Mouse (Mus musculus): ENCODE data around the gene Gprc5a. TPM values are rescaled to one million over a fixed set of nuclear protein-coding genes. Genes with fewer than 3 reads are reported as not detected.
A peak's percentile ranks its signal among the peaks of the same experiment; 100 is the strongest.

Gprc5a gene
- polyA plus RNA-seq, 1 experiment, result 34.2 TPM

DNA sequence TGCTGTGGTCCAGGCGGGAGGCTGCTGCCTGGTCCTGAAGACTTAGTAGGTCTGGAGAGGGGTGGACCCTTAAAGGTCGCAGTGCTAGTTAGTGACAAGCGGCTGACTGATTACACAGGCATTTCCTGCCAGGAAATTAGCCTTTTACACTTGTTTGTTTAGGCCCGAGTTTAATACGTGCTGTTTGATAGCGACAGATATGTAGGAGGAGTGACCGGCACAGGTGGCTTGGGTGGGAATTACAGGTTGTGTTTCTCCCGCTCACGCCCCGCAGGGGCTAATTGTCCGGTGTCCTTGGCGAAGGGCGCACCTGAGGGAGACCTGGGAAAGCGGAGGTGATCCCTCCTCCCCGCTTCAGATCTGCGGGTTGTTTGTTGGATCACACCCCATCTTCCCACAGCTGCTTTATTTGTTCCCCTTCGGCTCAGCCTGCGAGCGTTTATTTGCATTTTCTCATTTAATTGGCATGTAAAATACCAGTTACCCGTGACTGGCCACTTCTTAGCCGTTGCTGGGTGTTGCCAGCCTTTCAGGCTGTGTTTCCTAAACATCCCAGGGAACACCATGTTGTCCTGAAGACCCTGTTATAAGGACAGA lies 25.1 kb upstream of the Gprc5a start:
- H3K4me3 ChIP-seq (ENCODE audit: insufficient read depth, poor library complexity, severe bottlenecking), result no peak overlapping the region

GRCm38 (mm10) chr6:135041930-135042329 lies 23.5 kb upstream of the Gprc5a start:
- H3K4me3 ChIP-seq (ENCODE audit: insufficient read depth, poor library complexity, severe bottlenecking), result no peak overlapping the region
- TF ChIP-seq USF1 (IDR thresholded peaks at IDR 0.05; ENCODE audit: low read depth) (no peak), FOSL1 (IDR thresholded peaks at IDR 0.05; ENCODE audit: insufficient read depth, low read length, poor library complexity, severe bottlenecking) (no peak), MYOD1 (IDR thresholded peaks at IDR 0.05; ENCODE audit: control insufficient read depth, insufficient read length, low read depth) (no peak), MAX (IDR thresholded peaks at IDR 0.05) (no peak), CEBPB (IDR thresholded peaks at IDR 0.05; ENCODE audit: low read depth) (no peak), CTCF (IDR thresholded peaks at IDR 0.05; ENCODE audit: control insufficient read depth, insufficient read depth, insufficient read length) (no peak)
- H3K27me3 ChIP-seq (ENCODE audit: control insufficient read depth, insufficient read depth, insufficient read length), result no peaks in the 10 kb centered on the region

More for the DNA sequence above, 25.1 kb upstream of the Gprc5a start:
- TF ChIP-seq CEBPB (IDR thresholded peaks at IDR 0.05; ENCODE audit: low read depth), result no peak
- TF ChIP-seq MYOD1 (IDR thresholded peaks at IDR 0.05; ENCODE audit: control insufficient read depth, insufficient read length, low read depth), result peak; percentile 91
- Histone ChIP-seq H3ac (ENCODE audit: control insufficient read depth, insufficient read length, low read depth) (no peak overlapping the region), H3K27me3 (ENCODE audit: control insufficient read depth, insufficient read depth, insufficient read length) (no peaks in the 10 kb centered on the region), H3K36me3 (ENCODE audit: control insufficient read depth, insufficient read depth) (no peaks in the 10 kb centered on the region), H3K79me3 (ENCODE audit: low read depth) (no peaks in the 10 kb centered on the region), H3K79me2 (ENCODE audit: control insufficient read depth, insufficient read depth) (no peaks in the 10 kb centered on the region)

GRCm38 (mm10) chr6:135047276-135047675 lies 18.2 kb upstream of the Gprc5a start:
- Histone ChIP-seq H3ac (ENCODE audit: control insufficient read depth, insufficient read length, low read depth) (no peak overlapping the region), H3K79me3 (ENCODE audit: low read depth) (no peaks in the 10 kb centered on the region), H3K36me3 (ENCODE audit: control insufficient read depth, insufficient read depth) (no peaks in the 10 kb centered on the region), H3K27me3 (ENCODE audit: control insufficient read depth, insufficient read depth, insufficient read length) (no peaks in the 10 kb centered on the region), H3K79me2 (ENCODE audit: control insufficient read depth, insufficient read depth) (no peaks in the 10 kb centered on the region), H3K4me3 (ENCODE audit: insufficient read depth, poor library complexity, severe bottlenecking) (no peak overlapping the region)
- no peak for TF ChIP-seq MYOG (IDR thresholded peaks at IDR 0.05; ENCODE audit: control insufficient read depth, extremely low read depth, insufficient read length)
- TF ChIP-seq USF1 (IDR thresholded peaks at IDR 0.05; ENCODE audit: low read depth), result no peak
- TF ChIP-seq MYOD1 (IDR thresholded peaks at IDR 0.05; ENCODE audit: control insufficient read depth, insufficient read length, low read depth), result no peak
- TF ChIP-seq MAX (IDR thresholded peaks at IDR 0.05), result no peak
- no peak for TF ChIP-seq CEBPB (IDR thresholded peaks at IDR 0.05; ENCODE audit: low read depth)

More at GRCm38 (mm10) chr6:135041930-135042329, 23.5 kb upstream of the Gprc5a start:
- H3K79me2 ChIP-seq (ENCODE audit: control insufficient read depth, insufficient read depth), result no peaks in the 10 kb centered on the region
- no peaks in the 10 kb centered on the region for H3K79me3 ChIP-seq (ENCODE audit: low read depth)
- no peaks in the 10 kb centered on the region for H3K36me3 ChIP-seq (ENCODE audit: control insufficient read depth, insufficient read depth)
- no peak overlapping the region for H3ac ChIP-seq (ENCODE audit: control insufficient read depth, insufficient read length, low read depth)

GRCm38 (mm10) chr6:135048509-135048908 lies 16.9 kb upstream of the Gprc5a start:
- Histone ChIP-seq H3K79me2 (ENCODE audit: control insufficient read depth, insufficient read depth) (no peaks in the 10 kb centered on the region), H3K27me3 (ENCODE audit: control insufficient read depth, insufficient read depth, insufficient read length) (no peaks in the 10 kb centered on the region), H3K36me3 (ENCODE audit: control insufficient read depth, insufficient read depth) (no peaks in the 10 kb centered on the region), H3K4me3 (ENCODE audit: insufficient read depth, poor library complexity, severe bottlenecking) (no peak overlapping the region), H3K79me3 (ENCODE audit: low read depth) (no peaks in the 10 kb centered on the region), H3ac (ENCODE audit: control insufficient read depth, insufficient read length, low read depth) (no peak overlapping the region)
- no peak for TF ChIP-seq MAX (IDR thresholded peaks at IDR 0.05)
- no peak for TF ChIP-seq MYOG (IDR thresholded peaks at IDR 0.05; ENCODE audit: control insufficient read depth, extremely low read depth, insufficient read length)
- no peak for TF ChIP-seq USF1 (IDR thresholded peaks at IDR 0.05; ENCODE audit: low read depth)
- no peak for TF ChIP-seq CTCF (IDR thresholded peaks at IDR 0.05; ENCODE audit: control insufficient read depth, insufficient read depth, insufficient read length)
- no peak for TF ChIP-seq CEBPB (IDR thresholded peaks at IDR 0.05; ENCODE audit: low read depth)
- TF ChIP-seq FOSL1 (IDR thresholded peaks at IDR 0.05; ENCODE audit: insufficient read depth, low read length, poor library complexity, severe bottlenecking), result no peak
- TF ChIP-seq MYOD1 (IDR thresholded peaks at IDR 0.05; ENCODE audit: control insufficient read depth, insufficient read length, low read depth), result no peak

- no peaks in the 10 kb centered on the region for H3K79me2 ChIP-seq (ENCODE audit: control insufficient read depth, insufficient read depth)
- no peak overlapping the region for H3ac ChIP-seq (ENCODE audit: control insufficient read depth, insufficient read length, low read depth)
- no peak overlapping the region for H3K4me3 ChIP-seq (ENCODE audit: insufficient read depth, poor library complexity, severe bottlenecking)
- H3K79me3 ChIP-seq (ENCODE audit: low read depth), result no peaks in the 10 kb centered on the region
- no peaks in the 10 kb centered on the region for H3K36me3 ChIP-seq (ENCODE audit: control insufficient read depth, insufficient read depth)
- TF ChIP-seq MYOD1 (IDR thresholded peaks at IDR 0.05; ENCODE audit: control insufficient read depth, insufficient read length, low read depth) (peak; percentile 23), MAX (IDR thresholded peaks at IDR 0.05) (peak; percentile 48), USF1 (IDR thresholded peaks at IDR 0.05; ENCODE audit: low read depth) (no peak)
- no peaks in the 10 kb centered on the region for H3K27me3 ChIP-seq (ENCODE audit: control insufficient read depth, insufficient read depth, insufficient read length)
These were observed 16.5 kb upstream of the Gprc5a start for GRCm38 (mm10) chr6:135048956-135049355.

DNA sequence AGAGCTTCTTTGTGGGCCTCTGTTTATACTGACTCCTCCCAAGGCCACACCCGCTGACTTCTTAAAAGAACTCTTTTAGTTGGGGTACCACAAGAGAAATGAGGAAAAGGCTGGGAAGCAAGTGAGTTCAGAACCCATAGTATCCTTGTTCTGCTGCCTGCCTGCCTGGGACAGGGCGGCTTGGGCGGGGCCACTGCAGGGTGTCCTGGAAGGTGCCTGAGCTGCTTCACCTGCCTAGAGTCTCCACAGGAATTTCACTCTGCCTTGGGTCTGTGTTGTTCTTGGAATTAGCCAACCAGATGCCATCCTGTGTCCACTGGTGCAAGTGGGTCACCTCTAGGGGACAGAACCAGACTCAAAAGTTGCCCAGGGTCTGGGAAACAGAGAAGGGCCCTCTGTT lies 11.7 kb upstream of the Gprc5a start:
- no peaks in the 10 kb centered on the region for H3K79me3 ChIP-seq (ENCODE audit: low read depth)
- H3K4me3 ChIP-seq (ENCODE audit: insufficient read depth, poor library complexity, severe bottlenecking), result no peak overlapping the region
- H3K79me2 ChIP-seq (ENCODE audit: control insufficient read depth, insufficient read depth), result no peaks in the 10 kb centered on the region
- H3ac ChIP-seq (ENCODE audit: control insufficient read depth, insufficient read length, low read depth), result no peak overlapping the region
- no peaks in the 10 kb centered on the region for H3K36me3 ChIP-seq (ENCODE audit: control insufficient read depth, insufficient read depth)
- TF ChIP-seq MYOG (IDR thresholded peaks at IDR 0.05; ENCODE audit: control insufficient read depth, extremely low read depth, insufficient read length), result no peak
- TF ChIP-seq MYOD1 (IDR thresholded peaks at IDR 0.05; ENCODE audit: control insufficient read depth, insufficient read length, low read depth), result no peak
- TF ChIP-seq FOSL1 (IDR thresholded peaks at IDR 0.05; ENCODE audit: insufficient read depth, low read length, poor library complexity, severe bottlenecking), result no peak
- no peak for TF ChIP-seq CTCF (IDR thresholded peaks at IDR 0.05; ENCODE audit: control insufficient read depth, insufficient read depth, insufficient read length)
- TF ChIP-seq CEBPB (IDR thresholded peaks at IDR 0.05; ENCODE audit: low read depth), result no peak
- no peak for TF ChIP-seq MAX (IDR thresholded peaks at IDR 0.05)
- TF ChIP-seq USF1 (IDR thresholded peaks at IDR 0.05; ENCODE audit: low read depth), result no peak
- no peaks in the 10 kb centered on the region for H3K27me3 ChIP-seq (ENCODE audit: control insufficient read depth, insufficient read depth, insufficient read length)
